Mouse (Mus musculus) E14TG2a.4 (cell line): ENCODE data around the gene Mgat5.

Experiments used
- CTCF ChIP-seq: conservative IDR thresholded peaks from 2 replicates; pipeline ENCODE4 v1.5.1; 2014; ENCODE audit warnings: low read length
- NANOG ChIP-seq: IDR thresholded peaks from 2 replicates; pipeline ENCODE4 v1.6.1; 2014; ENCODE audit warnings: borderline replicate concordance, low read length, mixed read lengths
- POU5F1 ChIP-seq: IDR thresholded peaks from 2 replicates; pipeline ENCODE4 v1.6.1; 2014; ENCODE audit warnings: low read length, borderline replicate concordance

DNA sequence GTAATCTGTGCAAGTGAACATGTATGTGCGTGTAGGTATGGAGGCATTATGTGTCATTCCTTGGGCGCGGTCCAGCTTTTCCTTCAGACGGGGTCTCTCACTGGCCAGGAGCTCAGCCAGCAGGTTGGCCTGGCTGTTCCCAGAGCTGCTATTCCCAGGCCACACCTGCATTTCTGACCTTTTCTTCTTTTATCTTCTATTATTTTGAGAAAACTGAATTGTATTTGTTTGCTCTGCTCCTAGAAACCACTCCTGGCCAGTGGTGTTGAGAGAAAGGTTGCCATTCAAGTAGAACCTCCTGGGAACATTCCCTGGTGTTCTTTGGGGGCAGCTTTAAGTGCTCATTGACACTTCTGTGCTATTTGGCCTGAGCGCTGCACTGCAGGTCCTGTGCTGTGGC lies 160.9 kb downstream of the Mgat5 start:
- no peak for TF ChIP-seq CTCF
- no peak for TF ChIP-seq NANOG
- no peak for TF ChIP-seq POU5F1
